Mouse (Mus musculus) induced T-regulatory cell, adult 2 months (primary cell): ENCODE data around the gene Pirt.

ENCODE experiments used
- DNase-seq: peaks from one replicate; pipeline ENCODE4 v3.0.0-alpha.2; 2012; ENCODE audit warnings: low read depth

Pirt gene

DNA sequence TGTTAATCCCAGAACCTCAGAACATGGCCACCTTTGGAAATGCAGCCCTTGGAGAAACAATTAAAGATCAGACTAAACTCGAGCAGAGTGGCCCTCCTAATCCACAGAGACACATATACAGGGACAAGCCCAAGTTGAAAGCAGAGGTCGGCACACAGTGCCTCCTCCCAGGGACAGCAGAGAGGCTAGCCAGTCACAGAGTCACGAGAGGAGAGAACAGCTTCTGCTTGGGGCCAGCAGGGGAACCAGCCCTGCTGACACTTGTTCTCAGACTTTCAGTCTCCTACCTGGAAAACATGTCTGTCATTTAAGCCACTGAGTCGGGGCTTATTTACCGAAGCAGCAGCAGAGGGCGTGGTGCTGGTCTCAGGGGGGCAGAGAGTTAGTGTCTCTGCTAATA, 34.7 kb downstream of the Pirt start:
- DNase-seq, result no peak

- no peak for DNase-seq
These were observed 35.1 kb downstream of the Pirt start for GRCm38 (mm10) chr11:66946922-66947321.

GRCm38 (mm10) chr11:66956303-66956702, 44.5 kb downstream of the Pirt start, which contains the start of gene Tmem238l:
Gene Tmem238l, plus strand, starts transcription at chr11:66956638.
- no peak for DNase-seq

- DNase-seq, result no peak
These were observed 49.0 kb downstream of the Pirt start for GRCm38 (mm10) chr11:66960797-66961196.

GRCm38 (mm10) chr11:66961447-66962176, 49.8 kb downstream of the Pirt start:
- no peak for DNase-seq

DNA sequence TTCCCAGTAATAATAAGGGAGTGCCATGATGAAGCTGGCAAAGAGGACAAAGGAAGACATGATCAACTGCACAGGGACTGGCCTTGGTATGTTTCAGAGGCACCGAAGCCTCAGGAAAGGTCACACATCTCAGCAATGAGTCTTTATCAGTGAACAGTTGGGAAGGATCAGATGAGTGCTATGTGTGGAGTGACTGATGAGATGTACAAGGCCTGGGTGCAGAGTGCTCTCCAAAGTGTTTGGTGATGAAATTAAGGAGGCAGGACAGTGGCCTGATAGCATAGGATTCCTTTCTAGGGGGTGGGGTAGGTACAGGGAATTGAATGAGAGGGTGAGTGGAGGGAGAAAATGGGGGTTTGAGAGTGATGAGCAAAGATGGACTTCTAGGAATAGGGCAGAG, 51.7 kb downstream of the Pirt start:
- no peak for DNase-seq

DNA sequence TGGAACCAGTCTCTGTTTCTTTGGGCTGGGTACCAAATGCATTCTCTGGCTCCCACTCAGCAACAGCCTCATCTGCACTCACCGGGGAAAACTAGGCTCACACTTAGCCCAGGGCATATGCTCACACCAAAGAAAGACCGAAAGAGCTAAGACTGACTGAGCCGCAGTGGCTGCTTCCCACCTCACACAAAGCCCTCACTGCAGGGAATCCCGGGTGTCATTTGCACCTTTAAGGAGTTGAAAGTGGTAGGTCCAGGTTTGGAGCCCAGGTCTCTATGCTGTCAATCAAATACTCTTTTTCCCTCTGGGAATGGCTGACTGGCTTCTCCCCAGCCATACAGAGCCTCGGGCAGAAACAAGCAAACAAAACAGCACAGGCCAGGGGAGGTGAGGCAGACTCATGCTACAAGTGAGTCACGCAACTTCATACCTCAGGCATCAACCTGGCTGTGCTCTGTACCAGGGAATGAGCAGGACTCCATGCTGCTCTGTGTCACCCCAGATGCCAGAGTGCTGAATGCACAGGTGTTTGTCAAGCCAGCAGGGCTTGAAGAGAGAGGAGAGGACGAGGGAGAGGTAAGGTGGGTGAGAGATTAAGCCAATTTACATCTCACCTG, 54.8 kb downstream of the Pirt start:
- DNase-seq, result no peak

DNA sequence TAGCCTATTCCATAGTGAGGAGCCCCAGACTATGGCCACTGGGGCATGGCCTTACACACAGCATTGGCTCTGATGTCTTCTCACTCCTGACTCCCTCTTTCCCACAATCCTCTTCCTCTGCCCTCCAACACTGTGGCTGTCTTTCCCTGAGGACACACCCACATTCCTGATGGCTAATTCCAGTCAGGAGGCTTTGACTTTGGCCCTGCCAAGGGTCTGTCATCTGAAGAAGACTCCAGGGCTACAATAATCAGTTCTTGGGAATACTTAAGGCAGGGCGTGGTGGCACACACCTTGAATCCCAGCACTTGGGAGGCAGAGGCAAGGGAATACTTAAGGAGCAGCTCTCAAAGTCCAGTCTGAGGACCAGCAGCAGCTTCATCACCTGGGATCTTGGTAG, 56.8 kb downstream of the Pirt start:
- DNase-seq, result no peak

- no peak for DNase-seq
These were observed 61.7 kb downstream of the Pirt start for GRCm38 (mm10) chr11:66973507-66973906.

DNA sequence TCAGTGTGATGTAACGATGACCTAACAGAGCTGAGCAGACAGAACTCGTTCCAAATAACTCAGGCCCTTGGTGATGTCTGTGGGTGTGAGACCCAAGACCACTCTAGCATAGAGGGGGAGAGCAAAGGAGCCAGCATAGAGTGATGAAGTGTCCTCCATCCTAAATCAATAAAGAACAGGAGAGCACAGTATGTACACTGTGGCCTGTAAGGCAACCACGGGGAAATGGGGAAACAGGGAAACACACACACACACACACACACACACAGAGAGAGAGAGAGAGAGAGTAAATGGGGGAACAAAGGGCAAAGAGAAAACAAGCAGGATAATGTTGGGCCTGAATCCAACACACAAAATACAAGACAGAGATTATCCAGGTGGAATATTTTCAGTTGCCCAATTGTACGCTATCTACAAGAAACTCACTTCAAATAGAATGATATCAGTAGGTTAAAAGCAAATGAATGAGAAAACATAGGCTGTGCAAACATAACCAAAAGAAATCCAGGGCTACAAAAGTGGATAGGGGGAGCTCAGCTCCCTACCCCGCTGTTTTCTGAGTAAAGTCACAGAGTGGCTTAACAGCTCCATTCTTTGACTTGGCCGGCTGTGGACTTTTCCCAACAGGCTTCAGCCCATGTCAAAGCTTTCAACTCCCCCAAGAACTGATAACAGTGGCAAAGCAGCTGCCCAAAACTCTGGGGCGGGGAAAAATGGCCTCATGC, 64.0 kb downstream of the Pirt start:
- no peak for DNase-seq
